Mouse (Mus musculus): ENCODE data around the gene Tmem63a. TPM values are rescaled to one million over a fixed set of nuclear protein-coding genes. Genes with fewer than 3 reads are reported as not detected.
"Not testable (repeated sequence)": the region's sequence is repeated elsewhere in the genome, so short reads cannot be mapped to it uniquely, and the experiment has no call there.

Gene Tmem63a
- 21.8 and 25.5 TPM in 2 replicates for total RNA-seq (2017)

DNA sequence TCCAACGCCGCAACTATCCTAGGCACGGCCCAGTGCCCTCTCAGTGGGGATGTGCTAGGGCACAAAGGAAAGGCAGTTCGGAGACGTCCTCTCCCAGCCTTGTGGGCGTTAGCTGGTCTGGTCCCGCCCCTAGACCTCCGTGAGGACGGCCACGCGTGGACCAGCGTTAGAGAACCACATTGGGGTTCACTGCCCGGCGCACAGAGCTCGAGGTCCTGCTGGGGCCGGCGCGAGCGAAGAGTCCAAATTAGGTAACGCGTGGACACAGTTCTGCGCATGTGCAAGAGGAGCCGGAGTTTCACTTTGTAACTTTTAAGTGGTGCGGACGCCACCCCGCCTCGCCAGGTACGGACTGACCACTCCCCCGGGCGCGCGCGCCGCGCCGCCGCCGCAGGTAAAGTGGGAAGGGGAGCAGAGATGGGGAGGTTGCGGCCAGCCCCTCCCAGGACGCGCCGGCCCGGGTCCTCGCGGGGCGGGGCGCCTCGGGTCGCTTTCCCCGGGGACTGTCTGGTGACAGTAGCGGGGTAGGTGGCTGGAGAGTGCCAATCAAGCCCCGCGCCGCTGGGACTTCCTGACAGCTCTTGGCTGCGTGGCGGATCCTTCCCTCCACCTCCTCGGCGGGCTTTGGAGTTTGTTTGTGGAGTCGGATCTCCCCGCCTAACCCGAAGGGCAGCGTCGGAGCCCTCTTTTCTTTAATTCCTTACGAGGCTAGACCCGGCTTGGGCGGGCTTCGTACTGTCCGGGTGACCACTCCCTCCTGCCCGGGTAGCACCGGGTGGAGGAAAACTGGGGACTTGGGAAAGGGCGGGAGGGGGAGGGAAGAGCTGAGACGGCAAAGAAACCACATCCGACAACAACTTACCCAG, at the start of gene Tmem63a:
TSS of gene Tmem63a (plus strand) at position 179 of the 866 bp plus-strand sequence.
- peak; percentile 40 to 41 for ATAC-seq (replicated peaks in 1 of 2; ENCODE audit: insufficient read depth in 1 of 2, low FRiP score in 2 of 2, low TSS enrichment in 1 of 2, low read depth in 1 of 2, poor library complexity in 2 of 2, severe bottlenecking in 2 of 2)

DNA sequence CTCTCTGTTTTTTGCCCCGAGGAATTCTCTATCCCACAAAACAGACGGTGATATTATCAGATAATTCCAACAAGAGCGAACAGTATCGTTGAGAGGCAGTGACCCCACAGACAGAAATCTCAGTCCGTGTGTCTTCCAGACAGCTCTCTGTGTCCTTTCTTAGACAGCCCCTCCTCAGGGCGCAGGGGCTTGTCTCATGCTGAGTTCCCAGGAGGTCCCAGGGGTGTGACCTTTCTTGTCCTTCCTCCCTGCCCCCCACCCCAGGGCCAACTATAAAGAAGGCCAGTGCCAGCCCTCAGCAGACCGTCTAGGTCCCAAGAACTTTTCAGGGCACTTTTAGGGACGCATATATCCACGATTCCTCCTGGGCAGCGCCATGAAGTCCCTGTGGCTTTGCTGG, 49.3 kb upstream of the Tmem63a start, which contains the start of gene Lefty2:
TSS of gene Lefty2 (plus strand) at position 301 of the 400 bp plus-strand sequence.
- no peak for ATAC-seq (replicated peaks in 1 of 2; ENCODE audit: insufficient read depth in 1 of 2, low FRiP score in 2 of 2, low TSS enrichment in 1 of 2, low read depth in 1 of 2, poor library complexity in 2 of 2, severe bottlenecking in 2 of 2)

DNA sequence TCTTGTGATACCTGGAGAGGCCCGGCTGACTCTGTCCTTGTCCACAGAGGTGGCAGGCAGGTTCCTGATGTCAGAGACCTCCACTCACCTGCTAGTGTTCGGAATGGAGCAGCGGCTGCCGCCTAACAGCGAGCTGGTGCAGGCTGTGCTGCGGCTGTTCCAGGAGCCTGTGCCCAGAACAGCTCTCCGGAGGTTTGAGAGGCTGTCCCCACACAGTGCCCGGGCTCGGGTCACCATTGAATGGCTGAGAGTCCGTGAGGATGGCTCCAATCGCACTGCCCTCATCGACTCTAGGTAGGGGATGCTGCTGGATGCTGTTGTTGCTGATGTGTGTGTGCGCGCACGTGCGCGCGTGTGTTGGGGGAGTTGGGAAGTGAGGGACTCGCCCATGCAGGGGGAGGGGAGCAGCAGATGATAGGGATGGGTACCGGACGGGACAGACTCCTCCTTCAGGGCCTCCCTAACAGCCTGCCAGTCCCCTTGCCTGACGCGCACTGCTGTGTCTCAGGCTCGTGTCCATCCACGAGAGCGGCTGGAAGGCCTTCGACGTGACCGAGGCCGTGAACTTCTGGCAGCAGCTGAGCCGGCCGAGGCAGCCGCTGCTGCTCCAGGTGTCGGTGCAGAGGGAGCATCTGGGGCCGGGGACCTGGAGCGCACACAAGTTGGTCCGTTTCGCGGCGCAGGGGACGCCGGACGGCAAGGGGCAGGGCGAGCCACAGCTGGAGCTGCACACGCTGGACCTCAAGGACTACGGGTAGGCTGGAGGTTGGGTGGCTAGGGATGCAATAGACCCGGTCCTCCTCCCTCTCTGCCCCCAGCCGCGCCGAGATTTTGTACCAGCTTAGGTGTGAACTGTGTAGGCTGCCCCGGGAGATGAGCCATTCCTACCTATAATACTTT, 47.8 kb upstream of the Tmem63a start:
- not testable (repeated sequence) for ATAC-seq (replicated peaks in 1 of 2; ENCODE audit: insufficient read depth in 1 of 2, low FRiP score in 2 of 2, low TSS enrichment in 1 of 2, low read depth in 1 of 2, poor library complexity in 2 of 2, severe bottlenecking in 2 of 2)

- ATAC-seq (replicated peaks in 1 of 2; ENCODE audit: insufficient read depth in 1 of 2, low FRiP score in 2 of 2, low TSS enrichment in 1 of 2, low read depth in 1 of 2, poor library complexity in 2 of 2, severe bottlenecking in 2 of 2) = no peak
Measured at GRCm38 (mm10) chr1:180901107-180901506, 41.0 kb upstream of the Tmem63a start.

- ATAC-seq (replicated peaks in 1 of 2; ENCODE audit: insufficient read depth in 1 of 2, low FRiP score in 2 of 2, low TSS enrichment in 1 of 2, low read depth in 1 of 2, poor library complexity in 2 of 2, severe bottlenecking in 2 of 2) = peak; percentile 9 to 24; a peak in 2 of 4 replicates
Measured at GRCm38 (mm10) chr1:180902915-180903314, 39.2 kb upstream of the Tmem63a start.

GRCm38 (mm10) chr1:180903666-180904038, 38.5 kb upstream of the Tmem63a start:
- ATAC-seq (replicated peaks in 1 of 2; ENCODE audit: insufficient read depth in 1 of 2, low FRiP score in 2 of 2, low TSS enrichment in 1 of 2, low read depth in 1 of 2, poor library complexity in 2 of 2, severe bottlenecking in 2 of 2) = 0 out of 4 replicates have a peak, but pooled peaks of 1 of the 2 experiments have one; percentile 0

GRCm38 (mm10) chr1:180904039-180904814, 37.9 kb upstream of the Tmem63a start, which contains the start of gene Pycr2:
Gene Pycr2, plus strand, starts transcription at chr1:180904293.
- ATAC-seq (replicated peaks in 1 of 2; ENCODE audit: insufficient read depth in 1 of 2, low FRiP score in 2 of 2, low TSS enrichment in 1 of 2, low read depth in 1 of 2, poor library complexity in 2 of 2, severe bottlenecking in 2 of 2) = peak; percentile 97

DNA sequence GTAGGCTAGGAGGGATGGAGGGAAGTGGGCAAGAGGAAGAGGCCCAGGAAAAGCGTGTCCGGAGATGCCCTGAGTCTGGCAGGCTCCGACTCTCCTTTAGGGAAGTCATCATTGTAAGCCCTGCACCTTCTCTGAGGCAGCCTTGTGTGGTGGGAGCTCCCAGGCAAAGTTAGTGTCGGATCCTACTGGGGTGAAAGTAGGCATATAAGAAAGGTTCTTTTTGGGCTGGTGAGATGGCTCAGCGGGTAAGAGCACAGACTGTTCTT, 37.4 kb upstream of the Tmem63a start:
- ATAC-seq (replicated peaks in 1 of 2; ENCODE audit: insufficient read depth in 1 of 2, low FRiP score in 2 of 2, low TSS enrichment in 1 of 2, low read depth in 1 of 2, poor library complexity in 2 of 2, severe bottlenecking in 2 of 2) = peak in 1 of 2 experiments; percentile 31; a peak in 1 of 4 replicates

- no peak for ATAC-seq (replicated peaks in 1 of 2; ENCODE audit: insufficient read depth in 1 of 2, low FRiP score in 2 of 2, low TSS enrichment in 1 of 2, low read depth in 1 of 2, poor library complexity in 2 of 2, severe bottlenecking in 2 of 2)
Measured at GRCm38 (mm10) chr1:180905307-180905706, 36.8 kb upstream of the Tmem63a start.

DNA sequence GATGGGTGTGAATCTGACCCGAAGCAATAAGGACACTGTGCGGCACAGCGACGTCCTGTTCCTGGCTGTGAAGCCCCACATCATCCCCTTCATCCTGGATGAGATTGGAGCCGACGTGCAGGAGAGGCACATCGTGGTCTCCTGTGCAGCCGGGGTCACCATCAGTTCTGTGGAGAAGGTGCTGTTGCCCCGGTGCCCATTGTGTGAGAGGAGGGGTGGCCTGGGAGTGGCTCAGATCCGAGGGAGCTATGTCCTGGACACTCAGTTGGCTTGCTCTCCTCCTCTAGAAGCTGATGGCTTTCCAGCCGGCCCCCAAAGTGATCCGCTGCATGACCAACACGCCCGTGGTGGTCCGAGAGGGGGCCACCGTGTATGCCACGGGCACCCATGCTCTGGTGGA, 36.3 kb upstream of the Tmem63a start:
- no peak for ATAC-seq (replicated peaks in 1 of 2; ENCODE audit: insufficient read depth in 1 of 2, low FRiP score in 2 of 2, low TSS enrichment in 1 of 2, low read depth in 1 of 2, poor library complexity in 2 of 2, severe bottlenecking in 2 of 2)

GRCm38 (mm10) chr1:180906461-180907147, 35.5 kb upstream of the Tmem63a start:
- no peak for ATAC-seq (replicated peaks in 1 of 2; ENCODE audit: insufficient read depth in 1 of 2, low FRiP score in 2 of 2, low TSS enrichment in 1 of 2, low read depth in 1 of 2, poor library complexity in 2 of 2, severe bottlenecking in 2 of 2)

GRCm38 (mm10) chr1:180911138-180911537, 31.0 kb upstream of the Tmem63a start:
- ATAC-seq (replicated peaks in 1 of 2; ENCODE audit: insufficient read depth in 1 of 2, low FRiP score in 2 of 2, low TSS enrichment in 1 of 2, low read depth in 1 of 2, poor library complexity in 2 of 2, severe bottlenecking in 2 of 2) = no peak

GRCm38 (mm10) chr1:180911653-180912287, 30.4 kb upstream of the Tmem63a start:
- ATAC-seq (replicated peaks in 1 of 2; ENCODE audit: insufficient read depth in 1 of 2, low FRiP score in 2 of 2, low TSS enrichment in 1 of 2, low read depth in 1 of 2, poor library complexity in 2 of 2, severe bottlenecking in 2 of 2) = peak; percentile 61 to 63; a peak in 3 of 4 replicates

DNA sequence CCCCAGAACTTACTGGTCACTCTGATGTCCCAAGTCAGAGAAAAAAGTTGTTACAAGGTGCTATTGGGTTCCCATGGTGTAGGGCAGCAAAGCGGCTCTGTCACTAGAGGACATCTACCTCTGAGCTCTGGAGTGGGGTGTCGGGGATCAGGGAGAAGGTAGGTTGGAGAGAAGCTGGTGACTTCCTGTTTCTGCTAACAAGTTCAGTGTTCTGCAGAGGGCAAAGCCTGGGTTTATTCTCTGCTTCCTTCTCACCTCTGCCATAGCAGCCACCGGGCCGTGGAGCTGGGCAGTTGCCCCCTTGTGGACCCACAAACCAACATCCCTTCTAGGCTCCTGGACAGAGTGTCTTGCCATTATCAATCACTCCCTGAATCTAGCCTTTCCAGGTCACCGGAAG, 29.4 kb upstream of the Tmem63a start:
- ATAC-seq (replicated peaks in 1 of 2; ENCODE audit: insufficient read depth in 1 of 2, low FRiP score in 2 of 2, low TSS enrichment in 1 of 2, low read depth in 1 of 2, poor library complexity in 2 of 2, severe bottlenecking in 2 of 2) = peak; percentile 49 to 61; a peak in 3 of 4 replicates

DNA sequence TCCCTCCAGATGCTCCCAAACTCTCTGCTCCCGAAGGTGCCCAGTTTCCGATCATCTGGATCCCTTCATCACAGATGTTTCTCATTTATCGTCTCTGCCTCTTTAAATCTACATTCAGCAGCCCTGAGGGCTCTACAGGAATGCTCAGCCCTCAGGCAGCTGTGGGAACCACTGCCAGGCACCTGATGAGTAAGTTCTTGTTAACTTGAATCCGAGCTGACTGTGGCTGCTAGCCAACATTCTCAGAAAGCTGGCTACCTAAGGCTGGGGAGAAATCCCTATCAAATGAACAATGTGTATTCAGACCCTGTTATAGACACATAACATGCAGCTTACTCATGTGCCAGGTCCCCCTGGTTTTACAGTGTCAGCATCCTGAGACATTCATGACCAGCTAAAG, 28.3 kb upstream of the Tmem63a start:
- no peak for ATAC-seq (replicated peaks in 1 of 2; ENCODE audit: insufficient read depth in 1 of 2, low FRiP score in 2 of 2, low TSS enrichment in 1 of 2, low read depth in 1 of 2, poor library complexity in 2 of 2, severe bottlenecking in 2 of 2)

GRCm38 (mm10) chr1:180916425-180916824, 25.7 kb upstream of the Tmem63a start:
- no peak for ATAC-seq (replicated peaks in 1 of 2; ENCODE audit: insufficient read depth in 1 of 2, low FRiP score in 2 of 2, low TSS enrichment in 1 of 2, low read depth in 1 of 2, poor library complexity in 2 of 2, severe bottlenecking in 2 of 2)
